ENCODE assay signal across 16 mouse cellular contexts in the genomic region with DNA sequence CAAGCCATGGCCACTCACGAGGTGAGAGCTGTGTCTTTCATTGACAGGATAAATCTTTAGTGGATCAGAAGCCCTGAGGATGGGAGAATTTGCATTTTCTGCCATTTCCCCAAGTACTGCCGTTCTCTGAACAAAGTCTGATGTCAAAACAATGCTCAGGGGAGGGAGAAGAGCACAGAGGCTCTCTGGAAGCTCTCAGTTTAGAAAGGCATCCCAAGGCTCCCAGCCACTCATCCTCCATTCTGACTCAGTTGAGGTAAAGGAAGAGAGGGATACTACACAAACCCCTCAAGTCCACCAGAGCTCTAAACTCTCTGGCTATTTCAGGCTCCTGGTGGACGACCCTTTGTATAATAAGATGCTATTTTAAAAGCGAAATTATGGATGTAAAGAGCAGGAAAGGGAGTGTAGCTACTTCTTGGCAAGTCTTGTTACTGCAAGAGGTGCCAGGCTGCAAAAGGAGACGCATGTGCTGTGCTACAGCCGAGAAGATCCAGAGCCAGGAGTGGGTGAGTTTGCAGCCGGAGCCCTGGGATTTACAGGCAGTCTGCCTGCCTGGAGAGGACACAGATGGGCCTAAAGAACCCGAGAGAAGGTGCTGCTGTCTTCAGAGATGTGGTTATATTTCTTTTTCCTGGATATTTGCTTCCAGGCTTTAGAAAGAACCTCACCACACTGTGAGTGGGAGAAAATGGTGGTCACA. TPM values are rescaled to one million over a fixed set of nuclear protein-coding genes. Genes with fewer than 3 reads are reported as not detected.
DNase-seq lines count a peak whose midpoint lies in the region; ATAC-seq lines count a peak whose summit lies in the region.
"Had no signal": no experiment of that assay in that cellular context is flagged by ENCODE, and none has a peak within 500 bp of the region (broad histone marks: within the 10 kb centered on the region; RNA-seq: fewer than 3 reads in every experiment).

No protein-coding gene starts in this region.

- intact Hi-C loops in left cerebral cortex, postnatal 4 days (cut with DNase I), result no loop called here

- DNase-seq in left cerebral cortex, adult 11 months (ENCODE audit: low spot score), result peak; percentile 59
- no peak for DNase-seq in left cerebral cortex, postnatal 4 days
- peak; percentile 30 to 38 for DNase-seq in layer of hippocampus, postnatal 10 days (ENCODE audit: low spot score in 2 of 2)
- DNase-seq in right cerebral cortex, adult 18-20 months, result peak; percentile 89
- no peak for DNase-seq in embryo, embryonic 10.5 days (ENCODE audit: low spot score)
- DNase-seq: adrenal gland, postnatal 10 days; cerebellum, postnatal 25 days; lung, postnatal 36 days; thymus, adult 18-20 months had no signal

- ATAC-seq in erythroblast, adult 5-6 weeks (replicated peaks; ENCODE audit: low FRiP score, poor library complexity, severe bottlenecking), result no peak
- no peak for ATAC-seq in megakaryocyte progenitor cell, adult 5-6 weeks (replicated peaks; ENCODE audit: poor library complexity)
- ATAC-seq: midbrain, embryonic 13.5 days had no signal

RNA-seq across cellular contexts. Expression of gene Cck, which starts 11.1 kb away (rescaled TPM):
- total RNA-seq in left cerebral cortex, postnatal 4 days (2021), result 100 to 1,000 TPM; 175 to 187 TPM
- total RNA-seq in layer of hippocampus, postnatal 10 days (2021), result 100 to 1,000 TPM; 453 to 489 TPM
- not detected in 2 replicates for total RNA-seq in erythroblast, adult 5-6 weeks (2015; ENCODE audit: low replicate concordance)
- not detected in 2 replicates for total RNA-seq in erythroblast, adult 5-6 weeks (2017; ENCODE audit: low replicate concordance)
- total RNA-seq in megakaryocyte progenitor cell, adult 5-6 weeks (2015), result not detected in 2 replicates
- not detected in 2 replicates for total RNA-seq in megakaryocyte progenitor cell, adult 5-6 weeks (2017)
- total RNA-seq: G1E; gastrocnemius, adult 18-20 months; heart, adult 8-10 months; heart, postnatal 25 days had no signal

Comparison
In these comparisons a context has a peak if more than half of its experiments do, and no peak if none do; other contexts are left out.
1. DNase-seq: peak in left cerebral cortex, adult 11 months (single experiment), layer of hippocampus, postnatal 10 days (2 of 2) and right cerebral cortex, adult 18-20 months (single experiment); none in left cerebral cortex, postnatal 4 days (single experiment) and embryo, embryonic 10.5 days (single experiment).
2. RNA of gene Cck, which starts 11.1 kb away (total RNA-seq): 453 to 489 TPM in layer of hippocampus, postnatal 10 days and 175 to 187 TPM in left cerebral cortex, postnatal 4 days; not detected in erythroblast, adult 5-6 weeks and not detected in megakaryocyte progenitor cell, adult 5-6 weeks; every median in the first group is over 100 times any median in the second.